Mouse (Mus musculus): ENCODE results near the gene Hes1. TPM values are rescaled to one million over a fixed set of nuclear protein-coding genes. Genes with fewer than 3 reads are reported as not detected.

Hes1 gene
- polyA plus RNA-seq, 1 experiment from 2014 or later, result 20.1 TPM

- DNase-seq (no peak), ATAC-seq (no peak)
- H3K36me3 ChIP-seq (replicated peaks; ENCODE audit: insufficient read depth, low read length), result no peaks in the 10 kb centered on the region
- TF ChIP-seq EP300 (IDR thresholded peaks at IDR 0.05; ENCODE audit: low read depth) (no peak), CTCF (IDR thresholded peaks at IDR 0.05; ENCODE audit: low read depth) (no peak)
- no peaks in the 10 kb centered on the region for H3K27me3 ChIP-seq (ENCODE audit: insufficient read depth, low read length)
- H3K4me2 ChIP-seq (ENCODE audit: low read depth, low read length), result no peak overlapping the region
- no peak overlapping the region for H3K4me3 ChIP-seq (ENCODE audit: low read depth, low read length)
- 71% methylated on average over 6 of the region's 6 CpGs for WGBS (ENCODE audit: insufficient replicate concordance)
- H3K4me1 ChIP-seq (ENCODE audit: insufficient read depth), result peaks cover 16% of the 10 kb centered on the region
- no peaks in the 10 kb centered on the region for H3K9me3 ChIP-seq (ENCODE audit: low read length)
- H3K9ac ChIP-seq (replicated peaks), result no peak overlapping the region
- H3K27ac ChIP-seq (ENCODE audit: low read depth), result no peak overlapping the region
These were observed 36.0 kb upstream of the Hes1 start for GRCm38 (mm10) chr16:30028184-30028583.

- Histone ChIP-seq H3K9me3 (ENCODE audit: low read length) (no peaks in the 10 kb centered on the region), H3K27me3 (ENCODE audit: insufficient read depth, low read length) (no peaks in the 10 kb centered on the region), H3K4me3 (ENCODE audit: low read depth, low read length) (no peak overlapping the region), H3K4me2 (ENCODE audit: low read depth, low read length) (no peak overlapping the region), H3K9ac (replicated peaks) (no peak overlapping the region), H3K36me3 (replicated peaks; ENCODE audit: insufficient read depth, low read length) (no peaks in the 10 kb centered on the region), H3K4me1 (ENCODE audit: insufficient read depth) (peaks cover 15% of the 10 kb centered on the region), H3K27ac (ENCODE audit: low read depth) (no peak overlapping the region)
- no peak for DNase-seq
- ATAC-seq, result no peak
- TF ChIP-seq CTCF (IDR thresholded peaks at IDR 0.05; ENCODE audit: low read depth), result no peak
- TF ChIP-seq EP300 (IDR thresholded peaks at IDR 0.05; ENCODE audit: low read depth), result no peak
- 75% methylated on average over 12 of the region's 12 CpGs for WGBS (ENCODE audit: insufficient replicate concordance)
These were observed 34.8 kb upstream of the Hes1 start for GRCm38 (mm10) chr16:30029264-30030003.

- no peak overlapping the region for H3K4me3 ChIP-seq (ENCODE audit: low read depth, low read length)
- no peak for DNase-seq
- WGBS (ENCODE audit: insufficient replicate concordance), result 78% methylated on average over 2 of the region's 2 CpGs
- TF ChIP-seq CTCF (IDR thresholded peaks at IDR 0.05; ENCODE audit: low read depth) (no peak), EP300 (IDR thresholded peaks at IDR 0.05; ENCODE audit: low read depth) (no peak)
- H3K27me3 ChIP-seq (ENCODE audit: insufficient read depth, low read length), result no peaks in the 10 kb centered on the region
- H3K4me1 ChIP-seq (ENCODE audit: insufficient read depth), result peaks cover 31% of the 10 kb centered on the region
- H3K9ac ChIP-seq (replicated peaks), result no peak overlapping the region
- no peak overlapping the region for H3K4me2 ChIP-seq (ENCODE audit: low read depth, low read length)
- H3K27ac ChIP-seq (ENCODE audit: low read depth), result no peak overlapping the region
- no peaks in the 10 kb centered on the region for H3K36me3 ChIP-seq (replicated peaks; ENCODE audit: insufficient read depth, low read length)
- ATAC-seq, result no peak
- H3K9me3 ChIP-seq (ENCODE audit: low read length), result no peaks in the 10 kb centered on the region
These were observed 31.8 kb upstream of the Hes1 start for GRCm38 (mm10) chr16:30032326-30032904.

GRCm38 (mm10) chr16:30033390-30033789, 30.8 kb upstream of the Hes1 start:
- DNase-seq (no peak), ATAC-seq (no peak)
- 86% methylated on average over 3 of the region's 3 CpGs for WGBS (ENCODE audit: insufficient replicate concordance)
- H3K27ac ChIP-seq (ENCODE audit: low read depth), result no peak overlapping the region
- H3K9ac ChIP-seq (replicated peaks), result no peak overlapping the region
- H3K4me3 ChIP-seq (ENCODE audit: low read depth, low read length), result no peak overlapping the region
- peaks cover 32% of the 10 kb centered on the region for H3K4me1 ChIP-seq (ENCODE audit: insufficient read depth)
- H3K36me3 ChIP-seq (replicated peaks; ENCODE audit: insufficient read depth, low read length), result no peaks in the 10 kb centered on the region
- no peaks in the 10 kb centered on the region for H3K9me3 ChIP-seq (ENCODE audit: low read length)
- no peaks in the 10 kb centered on the region for H3K27me3 ChIP-seq (ENCODE audit: insufficient read depth, low read length)
- H3K4me2 ChIP-seq (ENCODE audit: low read depth, low read length), result no peak overlapping the region
- TF ChIP-seq CTCF (IDR thresholded peaks at IDR 0.05; ENCODE audit: low read depth) (no peak), EP300 (IDR thresholded peaks at IDR 0.05; ENCODE audit: low read depth) (no peak)

GRCm38 (mm10) chr16:30034001-30034400, 30.2 kb upstream of the Hes1 start:
- DNase-seq (no peak), ATAC-seq (no peak)
- H3K27ac ChIP-seq (ENCODE audit: low read depth), result no peak overlapping the region
- H3K9me3 ChIP-seq (ENCODE audit: low read length), result no peaks in the 10 kb centered on the region
- no peak overlapping the region; the same call in 1 of the 2 replicates for H3K9ac ChIP-seq (replicated peaks)
- 68% methylated on average over 4 of the region's 4 CpGs for WGBS (ENCODE audit: insufficient replicate concordance)
- H3K27me3 ChIP-seq (ENCODE audit: insufficient read depth, low read length), result no peaks in the 10 kb centered on the region
- no peak overlapping the region for H3K4me2 ChIP-seq (ENCODE audit: low read depth, low read length)
- H3K4me3 ChIP-seq (ENCODE audit: low read depth, low read length), result no peak overlapping the region
- H3K36me3 ChIP-seq (replicated peaks; ENCODE audit: insufficient read depth, low read length), result no peaks in the 10 kb centered on the region
- H3K4me1 ChIP-seq (ENCODE audit: insufficient read depth), result peaks cover 37% of the 10 kb centered on the region
- TF ChIP-seq CTCF (IDR thresholded peaks at IDR 0.05; ENCODE audit: low read depth), result no peak
- TF ChIP-seq EP300 (IDR thresholded peaks at IDR 0.05; ENCODE audit: low read depth), result no peak

GRCm38 (mm10) chr16:30034521-30034920, 29.7 kb upstream of the Hes1 start:
- no peaks in the 10 kb centered on the region for H3K36me3 ChIP-seq (replicated peaks; ENCODE audit: insufficient read depth, low read length)
- no peaks in the 10 kb centered on the region for H3K27me3 ChIP-seq (ENCODE audit: insufficient read depth, low read length)
- H3K9me3 ChIP-seq (ENCODE audit: low read length), result no peaks in the 10 kb centered on the region
- no peak for DNase-seq
- H3K9ac ChIP-seq (replicated peaks), result no peak overlapping the region; the same call in 1 of the 2 replicates
- no peak overlapping the region for H3K27ac ChIP-seq (ENCODE audit: low read depth)
- H3K4me3 ChIP-seq (ENCODE audit: low read depth, low read length), result no peak overlapping the region
- H3K4me2 ChIP-seq (ENCODE audit: low read depth, low read length), result no peak overlapping the region
- ATAC-seq, result no peak
- no peak for TF ChIP-seq CTCF (IDR thresholded peaks at IDR 0.05; ENCODE audit: low read depth)
- 55% methylated on average over 6 of the region's 6 CpGs for WGBS (ENCODE audit: insufficient replicate concordance)
- H3K4me1 ChIP-seq (ENCODE audit: insufficient read depth), result peaks cover 42% of the 10 kb centered on the region
